Mouse (Mus musculus) R1 (cell line): ENCODE measurements around the gene D16Ertd472e.
A peak's percentile ranks its signal among the peaks of the same experiment; 100 is the strongest.

Experiments used
- DNase-seq: peaks from one replicate; pipeline ENCODE4 v3.0.0-alpha.2; 2018; ENCODE audit warnings: low read depth, low spot score

D16Ertd472e gene

GRCm38 (mm10) chr16:78490779-78491178, 85.7 kb downstream of the D16Ertd472e start:
- peak; percentile 92 for DNase-seq
